Mouse (Mus musculus) left cerebral cortex, postnatal 25 days (tissue): ENCODE data around the gene Tmem189. TPM values are rescaled to one million over a fixed set of nuclear protein-coding genes. Genes with fewer than 3 reads are reported as not detected.

ENCODE experiments used
- DNase-seq, 2 experiments: peaks; one replicate each; pipeline ENCODE4 v3.0.0; 2022; ENCODE audit warnings: low spot score in 2 of 2, mixed read lengths in 1 of 2
- intact Hi-C: fragments of 180-260 bp; cut with DNase I; formaldehyde crosslinking; loops from one replicate; pipeline ENCODE4 v1.15.1; 2025
- microRNA-seq, 2 experiments: library from miRNA; unstranded; fragments of <30 nt; microRNA quantifications; one replicate each; pipeline ENCODE4 v1.2.0; 2022
- total RNA-seq, 2 experiments: library from RNA; stranded (reverse); gene quantifications; 2 replicates each; pipeline ENCODE4 v1.2.3; 2021

Gene Tmem189
- total RNA-seq, 2 experiments from 2014 or later, result 49.7 to 54.0 TPM

GRCm38 (mm10) chr2:167605178-167605794, 84.3 kb downstream of the Tmem189 start:
- peak; percentile 87 to 88 for DNase-seq
- intact Hi-C loops, result loop anchor here (1.0 kb wide), 2 partner anchors 68 to 73 kb away; no protein-coding TSS in a partner anchor

DNA sequence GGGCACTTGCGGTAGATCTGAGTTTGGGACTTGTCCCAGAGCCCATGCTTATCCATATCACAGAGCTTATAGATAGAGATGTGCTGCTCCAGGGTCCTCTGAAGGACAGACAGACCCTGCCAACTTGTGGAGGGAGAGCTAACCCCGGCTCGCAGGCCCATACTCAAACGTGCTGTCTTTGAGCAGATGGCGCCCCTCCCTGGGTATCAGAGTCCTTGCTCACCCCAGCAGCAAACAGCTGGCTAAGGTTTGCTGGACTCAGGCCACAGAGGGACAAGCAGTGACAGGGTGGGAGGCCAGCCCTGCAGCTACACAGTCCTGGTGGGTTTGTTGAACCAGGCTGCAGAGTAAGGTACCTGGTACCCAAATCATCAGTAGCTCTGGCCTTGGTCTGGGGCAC, 86.6 kb downstream of the Tmem189 start:
- no peak for DNase-seq
- intact Hi-C loops, result no loop called here

GRCm38 (mm10) chr2:167602364-167602763, 87.3 kb downstream of the Tmem189 start:
- intact Hi-C loops, result no loop called here
- DNase-seq, result no peak

DNA sequence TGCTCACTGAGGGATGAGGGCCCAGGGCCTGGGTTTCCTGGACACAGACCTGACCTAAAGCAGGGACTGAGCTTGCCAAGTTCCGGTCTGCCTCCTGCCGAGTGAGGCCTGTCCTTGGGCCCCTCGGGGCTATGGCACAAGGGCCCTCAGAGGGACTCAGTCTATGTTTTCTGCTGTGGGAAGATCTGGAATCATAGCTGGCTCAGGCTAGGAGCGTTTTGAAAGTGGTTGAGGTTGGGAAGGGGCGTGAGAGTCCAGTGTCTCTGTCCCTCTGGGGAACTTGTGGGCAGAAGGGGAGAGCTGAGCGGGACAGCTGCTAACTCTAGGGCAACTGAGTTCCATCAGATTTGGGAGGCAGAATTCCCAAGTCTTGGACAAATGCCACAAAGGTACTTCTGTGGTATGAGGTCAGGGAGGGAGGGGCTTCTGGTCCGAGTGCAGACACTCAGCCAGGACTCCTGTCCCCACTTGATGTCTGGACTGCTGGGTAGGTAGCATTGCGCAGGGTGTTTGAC, 89.1 kb downstream of the Tmem189 start:
- DNase-seq, result no peak
- intact Hi-C loops, result no loop called here

DNA sequence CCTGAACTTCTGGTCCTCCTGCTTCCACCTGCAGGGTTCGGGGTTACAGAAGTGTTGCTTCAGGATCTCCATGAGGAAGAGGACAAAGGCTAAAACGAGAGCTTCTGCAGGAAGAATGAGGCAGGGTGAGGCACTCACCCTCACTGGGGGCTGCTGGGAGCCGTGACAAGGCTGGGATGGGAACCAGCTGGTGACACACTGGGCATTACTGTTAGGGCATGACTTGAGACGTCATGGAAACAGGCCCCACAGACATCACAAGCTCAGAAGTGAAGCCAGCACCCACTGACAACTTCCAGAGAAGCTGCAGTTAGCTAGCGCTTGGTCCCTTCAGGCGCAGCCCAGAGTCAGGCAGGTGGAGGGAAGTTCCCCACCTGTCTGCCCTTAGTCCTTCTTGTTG, 89.7 kb downstream of the Tmem189 start:
- no peak for DNase-seq
- intact Hi-C loops, result no loop called here

DNA sequence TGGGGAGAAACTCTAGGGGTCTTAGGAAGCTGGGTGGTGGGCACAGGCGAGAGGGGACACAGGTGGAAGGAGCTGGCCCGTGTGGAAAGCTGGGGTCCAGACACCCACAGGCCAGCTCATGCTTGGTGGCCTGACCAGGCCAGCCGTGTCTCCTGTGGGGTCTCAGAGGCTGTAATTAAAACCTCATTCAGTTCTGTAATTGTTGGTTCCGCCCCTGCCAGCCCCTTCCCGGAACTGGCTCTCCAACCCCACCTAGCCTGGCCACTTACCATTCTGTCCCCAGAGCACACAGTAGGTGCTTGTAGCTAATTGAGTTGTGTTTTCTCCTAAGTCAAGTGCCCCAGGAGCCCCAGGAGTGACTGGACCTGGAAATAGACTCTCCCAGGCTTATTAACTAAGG, 90.4 kb downstream of the Tmem189 start:
- intact Hi-C loops, result no loop called here
- DNase-seq, result no peak

DNA sequence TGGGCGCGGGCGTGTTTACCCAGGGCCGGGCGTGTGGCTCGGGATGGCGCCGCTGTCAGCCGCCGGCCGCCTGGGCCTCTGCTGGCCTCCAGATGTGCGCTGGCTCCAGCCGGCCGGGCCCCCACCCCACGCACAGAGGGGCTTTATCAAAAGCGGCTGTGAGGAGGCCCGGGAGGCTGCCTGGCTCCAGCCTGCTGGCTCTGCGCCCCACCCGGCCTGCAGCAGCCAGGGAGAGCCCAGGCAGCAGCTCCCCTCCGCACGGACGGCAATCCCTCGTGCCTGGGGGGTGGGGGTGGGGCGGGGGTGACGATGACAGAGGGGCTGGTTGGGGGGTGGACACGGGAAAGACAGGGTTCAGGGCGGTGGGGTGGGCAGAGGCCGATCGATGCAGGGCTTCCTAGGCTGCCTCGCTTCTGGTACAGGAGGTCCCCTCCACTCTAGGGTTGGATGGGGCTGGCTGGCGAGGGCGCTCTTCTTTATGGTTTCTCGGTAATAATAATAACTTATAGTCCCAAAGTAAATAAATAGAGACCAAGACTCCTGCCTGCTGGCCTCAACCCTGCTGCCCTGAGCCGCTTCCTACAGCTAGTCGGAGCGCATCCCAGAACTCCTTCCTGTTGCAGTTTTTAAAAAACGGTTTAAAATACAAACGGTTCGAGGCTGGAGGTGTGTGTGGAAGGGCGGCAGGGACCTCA, 92.0 kb downstream of the Tmem189 start:
- no peak for DNase-seq
- intact Hi-C loops, result no loop called here

DNA sequence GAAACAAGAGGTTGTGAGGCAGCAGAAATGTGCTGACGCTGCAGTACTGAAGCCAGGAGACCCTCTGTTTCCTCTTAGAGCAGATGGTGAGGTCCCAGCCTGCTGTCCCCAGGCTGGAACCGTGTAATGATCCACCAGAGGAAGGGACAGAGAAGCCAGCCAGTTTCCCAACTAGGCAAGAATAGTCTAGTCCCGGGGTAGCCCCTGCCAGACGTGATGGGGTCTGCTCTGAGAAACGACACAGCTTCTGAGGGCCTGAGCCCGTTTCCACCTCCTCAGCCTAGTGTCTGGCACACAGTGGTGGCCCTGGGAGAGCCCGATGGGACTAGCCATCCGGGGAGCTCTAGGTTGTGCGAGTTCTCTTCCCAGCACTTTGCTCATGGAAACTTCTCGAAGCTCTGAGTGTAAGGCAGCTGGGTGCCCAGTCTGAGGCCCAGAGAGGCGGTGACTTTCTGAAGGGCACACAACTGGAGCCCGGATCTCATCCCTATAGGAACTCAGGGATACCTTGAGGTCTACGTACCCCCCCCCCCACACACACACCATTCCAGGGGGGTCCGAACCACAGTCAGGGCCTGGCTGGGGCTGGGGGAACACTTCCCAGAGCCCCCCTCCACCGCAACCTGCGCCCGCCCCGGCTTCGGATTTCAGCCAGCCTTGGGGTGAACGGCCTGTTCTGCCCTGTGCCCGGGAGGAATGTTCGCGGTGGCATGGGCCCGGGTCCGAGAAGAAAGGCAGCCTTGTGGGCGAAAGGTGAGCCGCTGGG, 92.7 kb downstream of the Tmem189 start:
- no peak for DNase-seq
- intact Hi-C loops, result no loop called here

GRCm38 (mm10) chr2:167596262-167596661, 93.4 kb downstream of the Tmem189 start:
- intact Hi-C loops, result no loop called here
- DNase-seq, result no peak

DNA sequence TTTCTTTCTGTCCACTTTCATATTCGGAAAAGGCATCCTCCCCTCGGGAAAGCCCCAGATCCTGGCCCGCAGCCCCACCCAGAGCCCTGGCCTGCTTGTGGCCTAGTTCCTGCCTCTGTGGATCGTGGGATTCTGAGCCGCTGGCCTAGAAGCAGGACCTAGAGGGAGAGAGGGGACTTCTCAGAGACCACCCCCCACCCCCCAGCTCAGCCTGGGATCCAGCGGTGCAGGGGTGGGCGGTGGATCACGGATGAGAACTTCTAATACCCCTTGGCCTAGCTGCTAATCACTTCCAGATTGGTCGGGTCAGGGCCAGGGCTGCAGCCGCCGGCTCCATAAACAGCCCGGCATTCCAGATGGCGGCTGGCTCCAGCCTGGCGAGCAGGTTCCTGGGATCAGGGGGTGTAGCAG, 93.9 kb downstream of the Tmem189 start:
- DNase-seq, result no peak
- intact Hi-C loops, result no loop called here

DNA sequence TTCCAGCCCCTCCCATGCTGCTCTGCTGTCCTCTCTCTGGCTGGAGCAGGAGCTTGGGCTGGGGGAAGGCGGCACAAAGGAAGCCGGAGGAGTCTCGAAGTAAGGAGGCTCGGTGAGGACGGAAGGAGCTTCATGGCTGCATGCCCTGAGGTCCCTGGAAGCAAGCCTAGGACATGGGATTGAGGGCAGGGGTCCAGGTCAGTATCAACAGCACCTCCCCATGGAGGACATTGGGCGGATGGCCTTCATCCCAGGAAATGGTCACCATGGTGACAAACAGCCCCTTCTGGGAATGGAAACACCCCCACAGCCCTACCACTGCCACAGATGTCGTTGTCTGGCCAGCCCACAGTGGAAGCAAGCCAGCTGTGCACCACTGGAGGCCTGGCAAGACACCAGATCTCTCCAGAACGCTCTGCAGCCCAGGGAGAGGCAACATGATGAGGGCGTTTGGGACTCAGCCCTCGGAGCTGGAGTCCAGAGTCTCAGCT, 95.1 kb downstream of the Tmem189 start:
- intact Hi-C loops, result no loop called here

DNA sequence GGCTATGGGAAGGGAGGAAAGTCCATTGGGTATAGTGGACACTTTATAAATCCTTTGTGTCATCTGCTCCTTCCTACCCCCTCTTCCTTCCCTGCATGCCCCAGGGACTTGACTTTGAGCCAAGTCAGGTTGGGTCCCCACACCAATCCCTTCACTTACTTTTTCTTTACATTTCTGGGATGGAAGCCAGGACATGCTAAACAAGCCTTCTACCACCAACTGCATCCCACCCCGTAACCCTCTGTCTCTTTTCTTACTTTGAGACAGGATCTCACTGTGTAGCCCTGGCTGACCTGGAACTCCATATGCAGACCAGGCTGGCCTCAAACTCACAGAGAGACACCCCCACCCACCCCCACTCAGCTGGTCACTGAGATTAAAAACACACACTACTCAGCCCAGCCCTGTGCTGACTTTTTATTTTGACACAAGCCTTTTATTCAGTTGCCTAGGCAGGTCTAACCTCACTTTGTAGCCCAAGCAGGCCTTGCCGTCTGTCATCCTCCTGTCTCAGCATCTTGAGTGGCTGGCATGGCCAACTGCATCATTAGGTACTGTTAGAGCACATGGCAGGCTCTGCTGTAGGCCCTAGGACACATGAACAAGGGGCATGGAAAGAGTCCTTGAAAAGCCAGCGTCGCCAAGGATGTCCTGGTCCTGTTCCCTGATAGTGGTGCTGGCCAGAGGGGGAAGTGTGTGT, 95.9 kb downstream of the Tmem189 start:
- intact Hi-C loops, result no loop called here
- DNase-seq, result no peak

More for the DNA sequence above, 95.1 kb downstream of the Tmem189 start:
- peak; percentile 51 to 67 for DNase-seq

Small RNAs within 50 kb of the gene (microRNA-seq; reads per million reads assigned to microRNA genes)
- gene Gm22355, result 0 reads per million in 2 experiments

Other genes with a start within 250 kb of the Tmem189 start
- 10 to 100 TPM; 59.7 to 61.3 TPM for gene Rnf114, start 197.2 kb downstream of the Tmem189 start, total RNA-seq
- 10 to 100 TPM; 72.0 to 74.4 TPM for gene Spata2, start 196.9 kb downstream of the Tmem189 start, total RNA-seq
- gene Snai1, start 151.6 kb downstream of the Tmem189 start, total RNA-seq, result under 1 TPM; 0.57 to 0.94 TPM
- 100 to 1,000 TPM; 254 to 264 TPM for gene Ube2v1, start 57.7 kb downstream of the Tmem189 start, total RNA-seq
- 10 to 100 TPM; 43.9 to 47.8 TPM for gene Gm20431, start 28.3 kb downstream of the Tmem189 start, total RNA-seq
- gene Cebpb, start 907 bp downstream of the Tmem189 start, total RNA-seq, result 10 to 100 TPM; 12.1 to 12.7 TPM
- gene Ptpn1, start 242.2 kb upstream of the Tmem189 start, total RNA-seq, result 10 to 100 TPM; 56.4 to 59.5 TPM